Comparison of ENCODE assay signal across 8 mouse cellular contexts in the genomic region with DNA sequence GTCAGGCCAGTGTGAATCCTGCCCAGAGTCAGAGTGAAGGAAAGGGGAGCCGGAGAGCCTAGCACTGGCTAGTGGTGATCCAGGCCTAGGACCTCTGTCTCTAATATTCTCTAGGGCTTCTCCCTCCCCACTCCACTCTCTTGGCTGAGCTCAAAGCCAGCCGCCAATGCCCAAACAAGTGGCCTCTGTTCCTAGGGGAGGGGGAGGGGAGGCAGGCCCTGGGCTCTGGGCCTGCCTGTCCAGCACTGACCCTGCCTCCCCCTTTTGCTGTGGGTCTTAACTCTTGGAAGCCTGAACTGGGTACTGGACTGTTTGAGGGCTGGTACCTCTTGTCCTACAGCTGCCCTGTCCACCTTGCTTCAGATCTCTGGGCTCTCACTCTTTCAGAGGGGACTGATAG. TPM values are rescaled to one million over a fixed set of nuclear protein-coding genes. Genes with fewer than 3 reads are reported as not detected.
A peak's percentile ranks its signal among the peaks of the same experiment; 100 is the strongest.
DNase-seq lines count a peak whose midpoint lies in the region; ATAC-seq and TF ChIP-seq lines count a peak whose summit lies in the region.

No protein-coding gene starts in this region.

- TF ChIP-seq POLR2A in lung, adult 2 months (IDR thresholded peaks at IDR 0.05; ENCODE audit: borderline replicate concordance, extremely low read depth, low read depth, low read length), result no peak

- no peak for ATAC-seq in midbrain, embryonic 13.5 days
- no peak for ATAC-seq in limb, embryonic 11.5 days (ENCODE audit: insufficient number of reproducible peaks, low FRiP score, low TSS enrichment, low read depth)

- 36% methylated on average over 2 of the region's 2 CpGs for WGBS in midbrain, embryonic 10.5 days
- WGBS in midbrain, embryonic 13.5 days, result 32% methylated on average over 2 of the region's 2 CpGs
- 24% methylated on average over 2 of the region's 2 CpGs for WGBS in limb, embryonic 11.5 days
- WGBS in lung, adult 2 months, result 74% methylated on average over 2 of the region's 2 CpGs

- intact Hi-C loops in heart, postnatal 36 days (cut with DNase I), result no loop called here

- H3K27me3 ChIP-seq in midbrain, embryonic 10.5 days (ENCODE audit: low read depth, poor library complexity, severe bottlenecking), result peaks cover 49% of the 10 kb centered on the region
- H3K27me3 ChIP-seq in midbrain, embryonic 13.5 days, result peaks cover 12% of the 10 kb centered on the region
- H3K27me3 ChIP-seq in limb, embryonic 11.5 days (ENCODE audit: control insufficient read depth, insufficient read depth, low read length), result 0 out of 2 replicates have a peak, but pooled peaks cover 5% of the 10 kb centered on the region

- no peak overlapping the region for H3K4me3 ChIP-seq in midbrain, embryonic 10.5 days
- H3K4me3 ChIP-seq in midbrain, embryonic 13.5 days (replicated peaks), result no peak overlapping the region
- no peak overlapping the region for H3K4me3 ChIP-seq in limb, embryonic 11.5 days (ENCODE audit: low read depth, low read length)
- no peak overlapping the region for H3K4me3 ChIP-seq in lung, adult 2 months (replicated peaks; ENCODE audit: extremely low read depth, low read depth, low read length)

- DNase-seq in midbrain, embryonic 10.5 days (ENCODE audit: low spot score), result peak; percentile 24
- peak; percentile 52 to 65 for DNase-seq in frontal cortex, postnatal 10 days (ENCODE audit: low spot score in 2 of 2)
- DNase-seq in limb, embryonic 11.5 days (ENCODE audit: low spot score), result peak; percentile 40
- peak; percentile 28 for DNase-seq in right cerebral cortex, postnatal 25 days
- DNase-seq in lung, adult 2 months, result no peak
- DNase-seq in lung, postnatal 10 days, result no peak
- no peak for DNase-seq in heart, postnatal 36 days

- H3K27ac ChIP-seq in midbrain, embryonic 10.5 days (replicated peaks), result peak overlapping the region; percentile 46; the same call in 1 of the 2 replicates
- H3K27ac ChIP-seq in midbrain, embryonic 13.5 days, result no peak overlapping the region
- H3K27ac ChIP-seq in limb, embryonic 11.5 days (replicated peaks; ENCODE audit: low read depth, low read length), result no peak overlapping the region; the same call in 1 of the 2 replicates

- no peaks in the 10 kb centered on the region for H3K36me3 ChIP-seq in midbrain, embryonic 10.5 days
- H3K36me3 ChIP-seq in midbrain, embryonic 13.5 days, result no peaks in the 10 kb centered on the region
- no peaks in the 10 kb centered on the region for H3K36me3 ChIP-seq in limb, embryonic 11.5 days (ENCODE audit: control insufficient read depth, insufficient read depth, low read length)

- H3K4me2 ChIP-seq in midbrain, embryonic 13.5 days (replicated peaks), result no peak overlapping the region
- no peak overlapping the region for H3K4me2 ChIP-seq in limb, embryonic 11.5 days (ENCODE audit: low read depth, severe bottlenecking)

- H3K9ac ChIP-seq in midbrain, embryonic 13.5 days (replicated peaks), result no peak overlapping the region
- H3K9ac ChIP-seq in limb, embryonic 11.5 days (ENCODE audit: low read length), result no peak overlapping the region

- TF ChIP-seq CTCF in lung, adult 2 months (IDR thresholded peaks at IDR 0.05; ENCODE audit: insufficient read depth, low read length), result no peak

- H3K4me1 ChIP-seq in midbrain, embryonic 10.5 days, result peaks cover 34% of the 10 kb centered on the region
- H3K4me1 ChIP-seq in midbrain, embryonic 13.5 days (replicated peaks), result peaks cover 13% of the 10 kb centered on the region
- H3K4me1 ChIP-seq in limb, embryonic 11.5 days (ENCODE audit: control insufficient read depth, insufficient read depth, low read length), result peaks cover 10% of the 10 kb centered on the region; the same call in 1 of the 2 replicates
- 0 out of 2 replicates have a peak, but pooled peaks cover 3% of the 10 kb centered on the region for H3K4me1 ChIP-seq in lung, adult 2 months (ENCODE audit: control insufficient read depth, insufficient read depth, low read length)

- H3K9me3 ChIP-seq in midbrain, embryonic 10.5 days (replicated peaks), result no peaks in the 10 kb centered on the region
- no peaks in the 10 kb centered on the region for H3K9me3 ChIP-seq in midbrain, embryonic 13.5 days
- no peaks in the 10 kb centered on the region for H3K9me3 ChIP-seq in limb, embryonic 11.5 days (ENCODE audit: control insufficient read depth, low read length)

RNA-seq across cellular contexts. Expression of a gene that starts 2.0 kb away (rescaled TPM):
- 13.6 and 16.3 TPM in 2 replicates for polyA plus RNA-seq in midbrain, embryonic 10.5 days (2016; fragmentation: Nextera tagmentation; extraction: Ambion mirVana)
- polyA plus RNA-seq in midbrain, embryonic 13.5 days (2015; fragmentation: Nextera tagmentation; extraction: Ambion mirVana), result 6.2 and 7.8 TPM in 2 replicates
- polyA plus RNA-seq in limb, embryonic 11.5 days (2014; fragmentation: Nextera tagmentation; extraction: Ambion mirVana), result 14.3 and 16.6 TPM in 2 replicates
- polyA plus RNA-seq in lung, adult 2 months (2012; rRNA removed), result 157 and 188 TPM in 2 replicates
- 10 to 100 TPM; 28.7 to 33.9 TPM for total RNA-seq in heart, postnatal 36 days (2021)

RNA-seq across cellular contexts. Expression of a gene that starts 33.0 kb away (rescaled TPM):
- 5.0 and 7.3 TPM in 2 replicates for polyA plus RNA-seq in midbrain, embryonic 10.5 days (2016; fragmentation: Nextera tagmentation; extraction: Ambion mirVana)
- polyA plus RNA-seq in midbrain, embryonic 13.5 days (2015; fragmentation: Nextera tagmentation; extraction: Ambion mirVana), result 4.4 and 6.8 TPM in 2 replicates
- 15.4 and 17.8 TPM in 2 replicates for polyA plus RNA-seq in limb, embryonic 11.5 days (2014; fragmentation: Nextera tagmentation; extraction: Ambion mirVana)
- polyA plus RNA-seq in lung, adult 2 months (2012; rRNA removed), result 104 and 107 TPM in 2 replicates
- 10 to 100 TPM; 48.3 to 61.3 TPM for total RNA-seq in heart, postnatal 36 days (2021)

RNA-seq across cellular contexts. Expression of a gene that starts 47.8 kb away (rescaled TPM):
- polyA plus RNA-seq in midbrain, embryonic 10.5 days (2016; fragmentation: Nextera tagmentation; extraction: Ambion mirVana), result 20.9 and 21.6 TPM in 2 replicates
- polyA plus RNA-seq in midbrain, embryonic 13.5 days (2015; fragmentation: Nextera tagmentation; extraction: Ambion mirVana), result 16.8 and 20.8 TPM in 2 replicates
- polyA plus RNA-seq in limb, embryonic 11.5 days (2014; fragmentation: Nextera tagmentation; extraction: Ambion mirVana), result 14.9 and 17.7 TPM in 2 replicates
- polyA plus RNA-seq in lung, adult 2 months (2012; rRNA removed), result 23.3 and 28.5 TPM in 2 replicates
- 10 to 100 TPM in 1 of 2 experiments, 1 to 10 TPM in 1; 8.6 to 12.7 TPM for total RNA-seq in heart, postnatal 36 days (2021)

Comparison
In these comparisons a context has a peak if more than half of its experiments do, and no peak if none do; other contexts are left out.
1. DNase-seq: peak in midbrain, embryonic 10.5 days (single experiment), frontal cortex, postnatal 10 days (2 of 2), limb, embryonic 11.5 days (single experiment) and right cerebral cortex, postnatal 25 days (single experiment); none in lung, adult 2 months (single experiment), lung, postnatal 10 days (single experiment) and heart, postnatal 36 days (0 of 2).